Mouse (Mus musculus) frontal cortex, adult 2 months (tissue): ENCODE measurements around the gene Vmn1r111. TPM values are rescaled to one million over a fixed set of nuclear protein-coding genes. Genes with fewer than 3 reads are reported as not detected.
"Not testable (repeated sequence)": the region's sequence is repeated elsewhere in the genome, so short reads cannot be mapped to it uniquely, and the experiment has no call there.

Experiments
- DNase-seq, 2 experiments: peaks; one replicate each; pipeline ENCODE4 v3.0.0; 2022; ENCODE audit warnings: low spot score in 1 of 2; ENCODE audit errors: extremely low spot score in 1 of 2
- polyA plus RNA-seq: library from polyadenylated mRNA; depleted of rRNA; stranded (reverse); fragments of >200 nt; gene quantifications from 2 replicates; pipeline ENCODE4 v1.2.3, GENCODE M21; 2012; rRNA removed

The Vmn1r111 gene
- not detected in 2 replicates for polyA plus RNA-seq

GRCm38 (mm10) chr7:20703116-20703515 lies at the start of gene Vmn1r111:
Gene Vmn1r111, minus strand, starts transcription at chr7:20703216.
- DNase-seq: not testable (repeated sequence)

- not testable (repeated sequence) for DNase-seq
Observed at GRCm38 (mm10) chr7:20730524-20730923, 27.5 kb upstream of the Vmn1r111 start, which contains the start of gene Gm10668. Gene Gm10668, minus strand, starts transcription at chr7:20730624.

GRCm38 (mm10) chr7:20668618-20669017 lies 34.4 kb downstream of the Vmn1r111 start, which contains the start of gene Vmn1r107:
Gene Vmn1r107, plus strand, starts transcription at chr7:20668918.
- DNase-seq: not testable (repeated sequence)

Other genes with a start within 250 kb of the Vmn1r111 start
- not detected in 2 replicates for gene Gm10670, start 228.3 kb downstream of the Vmn1r111 start, polyA plus RNA-seq
- not detected in 2 replicates for gene Vmn1r103, start 192.7 kb downstream of the Vmn1r111 start, polyA plus RNA-seq
- not detected in 2 replicates for gene Vmn1r104, start 169.4 kb downstream of the Vmn1r111 start, polyA plus RNA-seq
- not detected in 2 replicates for gene Gm5726, start 157.5 kb downstream of the Vmn1r111 start, polyA plus RNA-seq
- gene Gm4141, start 127.0 kb downstream of the Vmn1r111 start, polyA plus RNA-seq: not detected in 2 replicates
- gene Gm4513, start 104.2 kb downstream of the Vmn1r111 start, polyA plus RNA-seq: not detected in 2 replicates
- gene Vmn1r107, start 34.3 kb downstream of the Vmn1r111 start, polyA plus RNA-seq: not detected in 2 replicates
- not detected in 2 replicates for gene Gm10668, start 27.4 kb upstream of the Vmn1r111 start, polyA plus RNA-seq
- gene Vmn1r112, start 68.0 kb upstream of the Vmn1r111 start, polyA plus RNA-seq: not detected in 2 replicates
- gene Vmn1r113, start 84.1 kb upstream of the Vmn1r111 start, polyA plus RNA-seq: not detected in 2 replicates
- not detected in 2 replicates for gene Vmn1r114, start 109.0 kb upstream of the Vmn1r111 start, polyA plus RNA-seq
- gene Vmn1r115, start 141.8 kb upstream of the Vmn1r111 start, polyA plus RNA-seq: not detected in 2 replicates
- gene Vmn1r116, start 169.0 kb upstream of the Vmn1r111 start, polyA plus RNA-seq: not detected in 2 replicates
- gene Vmn1r117, start 180.9 kb upstream of the Vmn1r111 start, polyA plus RNA-seq: not detected in 2 replicates
- gene Vmn1r118, start 209.1 kb upstream of the Vmn1r111 start, polyA plus RNA-seq: not detected in 2 replicates